Mouse (Mus musculus) lung, embryonic 15.5 days (tissue): ENCODE data around the gene Olfr1382. TPM values are rescaled to one million over a fixed set of nuclear protein-coding genes. Genes with fewer than 3 reads are reported as not detected.

Source experiments
- polyA plus RNA-seq: library from polyadenylated mRNA; unstranded; fragments of >200 nt; fragmentation: Nextera tagmentation; extraction: Ambion mirVana; gene quantifications from 2 replicates; pipeline ENCODE4 v1.2.1, GENCODE M21; 2015

The Olfr1382 gene
- polyA plus RNA-seq, 1 experiment from 2014 or later = not detected

Other genes with a start within 250 kb of the Olfr1382 start
- gene Olfr1393, start 249.9 kb upstream of the Olfr1382 start, polyA plus RNA-seq = not detected in 2 replicates
- not detected in 2 replicates for gene Olfr1392, start 243.0 kb upstream of the Olfr1382 start, polyA plus RNA-seq
- not detected in 2 replicates for gene Olfr10, start 223.5 kb upstream of the Olfr1382 start, polyA plus RNA-seq
- gene Olfr1391, start 205.5 kb upstream of the Olfr1382 start, polyA plus RNA-seq = not detected in 2 replicates
- gene Olfr1390, start 193.1 kb upstream of the Olfr1382 start, polyA plus RNA-seq = not detected in 2 replicates
- not detected in 2 replicates for gene Olfr1389, start 105.2 kb upstream of the Olfr1382 start, polyA plus RNA-seq
- 0.06 and 0.10 TPM in 2 replicates for gene Olfr1388, start 91.6 kb upstream of the Olfr1382 start, polyA plus RNA-seq
- not detected in 2 replicates for gene Olfr1387, start 72.9 kb upstream of the Olfr1382 start, polyA plus RNA-seq
- gene Olfr1386, start 63.2 kb upstream of the Olfr1382 start, polyA plus RNA-seq = not detected in 2 replicates
- gene Olfr1385, start 39.2 kb upstream of the Olfr1382 start, polyA plus RNA-seq = not detected in 2 replicates
- gene Olfr1384, start 21.5 kb upstream of the Olfr1382 start, polyA plus RNA-seq = not detected in 2 replicates
- gene Olfr1383, start 8.6 kb upstream of the Olfr1382 start, polyA plus RNA-seq = not detected in 2 replicates
- gene Olfr1381, start 15.2 kb downstream of the Olfr1382 start, polyA plus RNA-seq = not detected in 2 replicates
- not detected in 2 replicates for gene Olfr1380, start 28.6 kb downstream of the Olfr1382 start, polyA plus RNA-seq
- gene Flt4, start 81.0 kb downstream of the Olfr1382 start, polyA plus RNA-seq = 9.0 and 9.3 TPM in 2 replicates
- gene Scgb3a1, start 135.4 kb downstream of the Olfr1382 start, polyA plus RNA-seq = 0.81 TPM in 1 of 2 replicates, not detected in the other
- gene Cnot6, start 184.5 kb downstream of the Olfr1382 start, polyA plus RNA-seq = 61.9 and 62.6 TPM in 2 replicates